Mouse (Mus musculus): Measurements from ENCODE around the gene Gjd3. TPM values are rescaled to one million over a fixed set of nuclear protein-coding genes. Genes with fewer than 3 reads are reported as not detected.

Gjd3 gene
- polyA plus RNA-seq, 1 experiment from 2014 or later = 0.31 TPM

GRCm38 (mm10) chr11:98944897-98945604, 37.8 kb downstream of the Gjd3 start:
- Histone ChIP-seq H3K4me1 (replicated peaks; ENCODE audit: control insufficient read depth, insufficient read depth, low read length) (peaks cover 77% of the 10 kb centered on the region), H3K36me3 (ENCODE audit: control insufficient read depth, insufficient read depth, low read length) (no peaks in the 10 kb centered on the region; the same call in 1 of the 2 replicates), H3K9ac (ENCODE audit: low read length) (peak overlapping the region; percentile 53), H3K9me3 (ENCODE audit: control insufficient read depth, low read length) (no peaks in the 10 kb centered on the region), H3K27me3 (ENCODE audit: control insufficient read depth, insufficient read depth, low read depth, low read length) (no peaks in the 10 kb centered on the region), H3K27ac (ENCODE audit: low read length) (peak overlapping the region; percentile 98), H3K4me3 (ENCODE audit: low read length) (no peak overlapping the region), H3K4me2 (ENCODE audit: low read depth, low read length) (peak overlapping the region; percentile 83; the same call in 1 of the 2 replicates)
- WGBS = 24% methylated on average over 11 of the region's 11 CpGs
- no peak for ATAC-seq (ENCODE audit: low read depth)

GRCm38 (mm10) chr11:98943741-98944461, 38.9 kb downstream of the Gjd3 start:
- WGBS = 34% methylated on average over 14 of the region's 14 CpGs
- ATAC-seq (ENCODE audit: low read depth) = no peak
- Histone ChIP-seq H3K4me1 (replicated peaks; ENCODE audit: control insufficient read depth, insufficient read depth, low read length) (peaks cover 80% of the 10 kb centered on the region), H3K27ac (ENCODE audit: low read length) (peak overlapping the region; percentile 98), H3K4me3 (ENCODE audit: low read length) (no peak overlapping the region), H3K9ac (ENCODE audit: low read length) (peak overlapping the region; percentile 53), H3K36me3 (ENCODE audit: control insufficient read depth, insufficient read depth, low read length) (no peaks in the 10 kb centered on the region), H3K9me3 (ENCODE audit: control insufficient read depth, low read length) (no peaks in the 10 kb centered on the region), H3K4me2 (ENCODE audit: low read depth, low read length) (peak overlapping the region; percentile 83; the same call in 1 of the 2 replicates), H3K27me3 (ENCODE audit: control insufficient read depth, insufficient read depth, low read depth, low read length) (no peaks in the 10 kb centered on the region)

- no peak overlapping the region; the same call in 1 of the 2 replicates for H3K4me3 ChIP-seq (ENCODE audit: low read length)
- H3K9me3 ChIP-seq (ENCODE audit: control insufficient read depth, low read length) = no peaks in the 10 kb centered on the region
- H3K4me2 ChIP-seq (ENCODE audit: low read depth, low read length) = peak overlapping the region; percentile 83
- no peaks in the 10 kb centered on the region for H3K27me3 ChIP-seq (ENCODE audit: control insufficient read depth, insufficient read depth, low read depth, low read length)
- peak; percentile 36 for ATAC-seq (ENCODE audit: low read depth)
- peak overlapping the region; percentile 98 for H3K27ac ChIP-seq (ENCODE audit: low read length)
- WGBS = 25% methylated on average over 8 of the region's 8 CpGs
- no peaks in the 10 kb centered on the region for H3K36me3 ChIP-seq (ENCODE audit: control insufficient read depth, insufficient read depth, low read length)
- peaks cover 87% of the 10 kb centered on the region for H3K4me1 ChIP-seq (replicated peaks; ENCODE audit: control insufficient read depth, insufficient read depth, low read length)
- peak overlapping the region; percentile 49 for H3K9ac ChIP-seq (ENCODE audit: low read length)
Measured at GRCm38 (mm10) chr11:98942923-98943641, 39.7 kb downstream of the Gjd3 start.

GRCm38 (mm10) chr11:98942555-98942922, 40.3 kb downstream of the Gjd3 start:
- Histone ChIP-seq H3K9me3 (ENCODE audit: control insufficient read depth, low read length) (no peaks in the 10 kb centered on the region), H3K4me1 (replicated peaks; ENCODE audit: control insufficient read depth, insufficient read depth, low read length) (peaks cover 82% of the 10 kb centered on the region), H3K4me2 (ENCODE audit: low read depth, low read length) (peak overlapping the region; percentile 83), H3K9ac (ENCODE audit: low read length) (peak overlapping the region; percentile 49), H3K4me3 (ENCODE audit: low read length) (peak overlapping the region; percentile 72), H3K36me3 (ENCODE audit: control insufficient read depth, insufficient read depth, low read length) (no peaks in the 10 kb centered on the region), H3K27ac (ENCODE audit: low read length) (peak overlapping the region; percentile 98), H3K27me3 (ENCODE audit: control insufficient read depth, insufficient read depth, low read depth, low read length) (no peaks in the 10 kb centered on the region)
- no peak for ATAC-seq (ENCODE audit: low read depth)
- 19% methylated on average over 3 of the region's 3 CpGs for WGBS

GRCm38 (mm10) chr11:98941826-98942550, 40.8 kb downstream of the Gjd3 start:
- H3K4me2 ChIP-seq (ENCODE audit: low read depth, low read length) = peak overlapping the region; percentile 83
- peak overlapping the region; percentile 98 for H3K27ac ChIP-seq (ENCODE audit: low read length)
- H3K4me1 ChIP-seq (replicated peaks; ENCODE audit: control insufficient read depth, insufficient read depth, low read length) = peaks cover 78% of the 10 kb centered on the region
- no peaks in the 10 kb centered on the region for H3K27me3 ChIP-seq (ENCODE audit: control insufficient read depth, insufficient read depth, low read depth, low read length)
- peak; percentile 30 for ATAC-seq (ENCODE audit: low read depth)
- H3K9ac ChIP-seq (ENCODE audit: low read length) = peak overlapping the region; percentile 69
- H3K9me3 ChIP-seq (ENCODE audit: control insufficient read depth, low read length) = no peaks in the 10 kb centered on the region
- H3K4me3 ChIP-seq (ENCODE audit: low read length) = peak overlapping the region; percentile 72
- 2% methylated on average over 13 of the region's 15 CpGs for WGBS
- H3K36me3 ChIP-seq (ENCODE audit: control insufficient read depth, insufficient read depth, low read length) = no peaks in the 10 kb centered on the region

GRCm38 (mm10) chr11:98941341-98941825, 41.4 kb downstream of the Gjd3 start:
- Histone ChIP-seq H3K9ac (ENCODE audit: low read length) (peak overlapping the region; percentile 69), H3K27me3 (ENCODE audit: control insufficient read depth, insufficient read depth, low read depth, low read length) (no peaks in the 10 kb centered on the region), H3K9me3 (ENCODE audit: control insufficient read depth, low read length) (no peaks in the 10 kb centered on the region), H3K4me3 (ENCODE audit: low read length) (peak overlapping the region; percentile 72), H3K4me2 (ENCODE audit: low read depth, low read length) (peak overlapping the region; percentile 83), H3K4me1 (replicated peaks; ENCODE audit: control insufficient read depth, insufficient read depth, low read length) (peaks cover 83% of the 10 kb centered on the region), H3K36me3 (ENCODE audit: control insufficient read depth, insufficient read depth, low read length) (no peaks in the 10 kb centered on the region), H3K27ac (ENCODE audit: low read length) (peak overlapping the region; percentile 98)
- 3% methylated on average over 12 of the region's 12 CpGs for WGBS
- peak; percentile 14 for ATAC-seq (ENCODE audit: low read depth)

GRCm38 (mm10) chr11:98940776-98941175, 42.0 kb downstream of the Gjd3 start:
- Histone ChIP-seq H3K4me3 (ENCODE audit: low read length) (peak overlapping the region; percentile 72), H3K4me2 (ENCODE audit: low read depth, low read length) (peak overlapping the region; percentile 83), H3K27me3 (ENCODE audit: control insufficient read depth, insufficient read depth, low read depth, low read length) (no peaks in the 10 kb centered on the region), H3K27ac (ENCODE audit: low read length) (peak overlapping the region; percentile 98), H3K36me3 (ENCODE audit: control insufficient read depth, insufficient read depth, low read length) (no peaks in the 10 kb centered on the region), H3K9me3 (ENCODE audit: control insufficient read depth, low read length) (no peaks in the 10 kb centered on the region), H3K4me1 (replicated peaks; ENCODE audit: control insufficient read depth, insufficient read depth, low read length) (peaks cover 85% of the 10 kb centered on the region), H3K9ac (ENCODE audit: low read length) (peak overlapping the region; percentile 69)
- no peak for ATAC-seq (ENCODE audit: low read depth)
- WGBS = 19% methylated on average over 3 of the region's 3 CpGs

GRCm38 (mm10) chr11:98939953-98940641, 42.7 kb downstream of the Gjd3 start:
- peak overlapping the region; percentile 83 for H3K4me2 ChIP-seq (ENCODE audit: low read depth, low read length)
- ATAC-seq (ENCODE audit: low read depth) = no peak
- H3K9me3 ChIP-seq (ENCODE audit: control insufficient read depth, low read length) = no peaks in the 10 kb centered on the region
- H3K9ac ChIP-seq (ENCODE audit: low read length) = peak overlapping the region; percentile 69
- peak overlapping the region; percentile 72 for H3K4me3 ChIP-seq (ENCODE audit: low read length)
- H3K4me1 ChIP-seq (replicated peaks; ENCODE audit: control insufficient read depth, insufficient read depth, low read length) = peaks cover 79% of the 10 kb centered on the region
- 38% methylated on average over 10 of the region's 11 CpGs for WGBS
- H3K36me3 ChIP-seq (ENCODE audit: control insufficient read depth, insufficient read depth, low read length) = no peaks in the 10 kb centered on the region
- no peaks in the 10 kb centered on the region for H3K27me3 ChIP-seq (ENCODE audit: control insufficient read depth, insufficient read depth, low read depth, low read length)
- peak overlapping the region; percentile 98 for H3K27ac ChIP-seq (ENCODE audit: low read length)

Data from lung, embryonic 16.5 days (tissue).